Mouse (Mus musculus) kidney, postnatal 0 days (tissue): ENCODE results near the gene Epha3. TPM values are rescaled to one million over a fixed set of nuclear protein-coding genes. Genes with fewer than 3 reads are reported as not detected.

Experiments
- ATAC-seq: fragments of 200-750 bp; cut with Nextera tagmentation; replicated peaks from 2 replicates; pipeline ENCODE4 v1.8.0; 2017; ENCODE audit warnings: low read depth, moderate number of reproducible peaks, moderate TSS enrichment, moderate library complexity; ENCODE audit not compliant: low FRiP score
- DNase-seq: peaks from one replicate; pipeline ENCODE4 v3.0.0-alpha.2; 2016; ENCODE audit warnings: low spot score
- H3K27ac ChIP-seq: fragments of 300-500 bp; sonication (generic); 2 replicates; pipeline ENCODE4 v1.5.1; 2014; ENCODE audit warnings: mild to moderate bottlenecking
- H3K27me3 ChIP-seq: fragments of 300-500 bp; sonication (generic); 2 replicates; pipeline ENCODE4 v1.6.1; 2014; ENCODE audit warnings: low read length, mixed read lengths; ENCODE audit not compliant: insufficient read depth
- H3K36me3 ChIP-seq: fragments of 300-500 bp; sonication (generic); 2 replicates; pipeline ENCODE4 v1.6.1; 2014; ENCODE audit warnings: low read length, mixed read lengths; ENCODE audit not compliant: insufficient read depth
- H3K4me1 ChIP-seq: fragments of 300-500 bp; sonication (generic); replicated peaks from 2 replicates; pipeline ENCODE4 v1.6.1; 2014; ENCODE audit warnings: antibody characterized with exemption, low read length, mixed read lengths; ENCODE audit not compliant: insufficient read depth
- H3K4me2 ChIP-seq: fragments of 300-500 bp; sonication (generic); 2 replicates; pipeline ENCODE4 v1.6.1; 2014; ENCODE audit warnings: mild to moderate bottlenecking, low read length, moderate library complexity, mixed read lengths
- H3K4me3 ChIP-seq: fragments of 300-500 bp; sonication (generic); replicated peaks from 2 replicates; pipeline ENCODE4 v1.5.1; 2014; ENCODE audit warnings: low read depth, low read length
- H3K9ac ChIP-seq: fragments of 300-500 bp; sonication (generic); 2 replicates; pipeline ENCODE4 v1.6.1; 2014; ENCODE audit warnings: low read depth, low read length
- H3K9me3 ChIP-seq: fragments of 300-500 bp; sonication (generic); replicated peaks from 2 replicates; pipeline ENCODE4 v1.6.1; 2016; ENCODE audit warnings: low read length, inconsistent platforms, mixed read lengths
- CTCF ChIP-seq: IDR thresholded peaks from 2 replicates; pipeline ENCODE4 v1.5.1; 2016; ENCODE audit warnings: antibody characterized with exemption, low read depth, mild to moderate bottlenecking, moderate library complexity
- WGBS: fragments of 180-500 bp; shearing (Covaris S2); extraction: QIAGEN DNeasy Blood & Tissue Kit; methylation state at CpG from one replicate; pipeline ENCODE4 v1.1.7; 2014; 5-methylcytosine and 5-hydroxymethylcytosine counted together
- polyA plus RNA-seq: library from polyadenylated mRNA; unstranded; fragments of >200 nt; fragmentation: Nextera tagmentation; extraction: Ambion mirVana; gene quantifications from 2 replicates; pipeline ENCODE4 v1.2.1, GENCODE M21; 2015

The Epha3 gene
- polyA plus RNA-seq, 1 experiment from 2014 or later: 7.7 TPM

DNA sequence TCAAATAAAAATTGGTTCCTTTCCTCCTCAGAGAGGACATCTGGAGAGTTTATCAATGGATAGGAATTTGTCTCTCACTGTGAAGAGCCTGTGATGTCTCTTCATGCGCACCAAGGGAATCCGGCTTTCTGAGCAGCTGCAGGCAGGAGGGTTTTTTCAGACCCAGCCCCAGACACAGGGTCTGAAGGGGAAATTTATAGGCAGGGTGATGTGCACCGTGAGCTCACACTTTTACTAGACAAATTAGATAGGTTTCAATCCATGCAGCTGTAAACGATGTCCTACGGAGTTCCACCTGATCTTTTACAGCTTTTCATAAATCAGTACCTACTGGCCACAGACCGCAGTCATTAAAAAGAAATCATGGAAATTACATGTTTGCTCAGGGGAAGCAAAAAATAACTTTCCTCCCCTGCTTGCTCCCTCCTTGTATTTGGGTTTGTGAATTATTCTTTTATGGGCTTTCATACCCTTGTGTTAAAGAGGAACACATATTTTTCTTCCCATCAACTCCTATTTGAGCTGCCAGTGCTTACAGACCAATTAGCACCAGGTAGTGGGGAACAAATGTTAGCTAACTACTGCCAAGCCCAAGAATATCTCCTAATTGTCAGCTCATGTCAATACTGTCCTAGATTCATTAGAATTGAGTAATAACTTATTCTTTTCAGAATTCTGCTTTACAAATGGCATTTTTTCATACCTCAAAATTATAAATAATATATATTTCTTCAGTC, 307.4 kb downstream of the Epha3 start:
- Histone ChIP-seq H3K27ac (no peak overlapping the region), H3K4me2 (no peak overlapping the region), H3K27me3 (no peaks in the 10 kb centered on the region), H3K4me1 (no peaks in the 10 kb centered on the region), H3K9me3 (no peaks in the 10 kb centered on the region), H3K9ac (no peak overlapping the region), H3K36me3 (no peaks in the 10 kb centered on the region), H3K4me3 (no peak overlapping the region)
- 30% methylated on average over 6 of the region's 6 CpGs for WGBS
- no peak for ATAC-seq
- no peak for TF ChIP-seq CTCF
- DNase-seq: no peak

DNA sequence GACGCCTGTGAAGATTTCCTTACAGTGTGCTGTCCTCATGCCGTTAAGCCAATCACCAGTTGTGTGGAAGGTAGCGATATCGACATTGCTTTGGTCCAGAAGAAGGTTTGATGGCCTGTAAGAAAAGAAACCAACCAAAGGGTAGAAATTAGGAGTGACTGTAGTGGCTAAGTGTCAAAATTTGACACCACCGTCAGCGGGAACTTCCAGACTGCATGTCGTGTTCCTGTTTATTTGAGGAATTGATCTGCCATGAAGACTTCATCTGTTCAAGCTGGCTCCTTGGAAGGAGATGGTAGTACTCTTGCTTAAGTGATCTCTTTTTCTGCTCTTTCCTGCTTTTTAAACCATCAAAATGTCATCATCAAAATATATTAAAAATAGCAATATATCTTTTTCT, 311.4 kb downstream of the Epha3 start:
- Histone ChIP-seq H3K4me2 (no peak overlapping the region), H3K27me3 (no peaks in the 10 kb centered on the region), H3K4me3 (no peak overlapping the region), H3K27ac (no peak overlapping the region), H3K4me1 (no peaks in the 10 kb centered on the region), H3K36me3 (no peaks in the 10 kb centered on the region), H3K9ac (no peak overlapping the region), H3K9me3 (no peaks in the 10 kb centered on the region)
- no peak for TF ChIP-seq CTCF
- WGBS: 74% methylated on average over 7 of the region's 7 CpGs
- no peak for ATAC-seq
- DNase-seq: no peak

DNA sequence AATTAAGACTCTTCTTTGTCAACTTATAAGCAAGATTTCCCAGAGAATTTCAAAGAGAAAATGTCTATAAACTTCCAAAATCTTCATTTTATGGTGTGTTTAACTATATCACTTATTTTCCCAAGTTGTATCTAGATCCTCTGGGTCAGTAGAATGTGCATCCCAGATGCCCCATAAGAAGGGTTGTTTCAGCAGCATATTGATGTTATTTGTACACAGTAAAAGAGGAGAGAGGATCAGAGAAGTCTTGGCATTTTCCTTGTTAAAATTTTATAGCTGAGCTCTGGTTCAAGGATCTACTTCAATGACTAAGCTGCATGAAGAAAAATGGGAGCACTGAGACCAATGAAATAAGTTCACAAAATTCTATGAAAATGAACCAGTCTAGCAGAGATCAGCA, 324.5 kb downstream of the Epha3 start:
- DNase-seq: no peak
- Histone ChIP-seq H3K27me3 (no peaks in the 10 kb centered on the region), H3K9ac (no peak overlapping the region), H3K4me2 (no peak overlapping the region), H3K4me1 (no peaks in the 10 kb centered on the region), H3K36me3 (no peaks in the 10 kb centered on the region), H3K27ac (no peak overlapping the region), H3K9me3 (no peaks in the 10 kb centered on the region), H3K4me3 (no peak overlapping the region)
- no peak for TF ChIP-seq CTCF
- ATAC-seq: no peak

DNA sequence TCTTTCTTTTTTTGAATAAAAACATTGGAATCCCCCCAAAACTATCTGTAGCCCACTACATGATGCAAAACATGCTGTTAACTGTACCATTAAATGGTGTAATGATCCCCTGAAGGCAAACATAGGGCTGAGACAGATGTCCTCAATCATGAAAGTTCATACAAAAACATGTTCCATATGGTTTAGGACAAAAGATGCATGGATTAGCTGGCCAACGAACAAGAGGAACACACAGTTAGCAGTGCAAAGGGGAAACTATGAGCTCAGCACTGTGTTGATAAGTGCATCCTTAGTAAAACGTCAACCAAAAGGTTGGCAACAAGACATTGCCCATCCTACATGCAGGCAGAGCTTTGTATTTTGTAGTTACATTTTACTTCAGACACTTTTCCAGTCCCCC, 335.2 kb downstream of the Epha3 start:
- no peak overlapping the region for H3K9ac ChIP-seq
- ATAC-seq: no peak
- no peaks in the 10 kb centered on the region for H3K9me3 ChIP-seq
- H3K4me2 ChIP-seq: no peak overlapping the region
- no peak overlapping the region for H3K4me3 ChIP-seq
- H3K4me1 ChIP-seq: no peaks in the 10 kb centered on the region
- no peaks in the 10 kb centered on the region for H3K36me3 ChIP-seq
- no peaks in the 10 kb centered on the region for H3K27me3 ChIP-seq
- peak; percentile 9 for DNase-seq
- TF ChIP-seq CTCF: no peak
- no peak overlapping the region for H3K27ac ChIP-seq
- WGBS: 69% methylated on average over 2 of the region's 2 CpGs

DNA sequence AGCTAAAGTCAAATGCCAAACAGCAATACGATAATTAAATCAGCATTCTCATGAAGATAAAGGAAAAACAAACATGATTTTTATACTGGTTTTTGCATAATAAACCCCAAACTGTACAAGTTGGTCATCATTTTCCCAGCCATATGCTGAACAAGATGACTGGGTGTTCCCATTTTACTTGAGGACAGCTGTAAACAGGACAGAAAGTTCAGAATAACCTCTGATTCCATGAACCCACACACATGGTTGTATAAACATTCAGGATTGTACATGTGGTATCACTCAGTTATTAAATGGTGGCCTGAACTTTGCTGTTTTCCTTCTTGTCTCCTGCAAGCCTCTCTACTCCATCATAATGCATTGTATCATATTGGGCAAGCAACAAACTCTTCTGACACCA, 346.3 kb downstream of the Epha3 start:
- no peak overlapping the region for H3K27ac ChIP-seq
- no peaks in the 10 kb centered on the region for H3K27me3 ChIP-seq
- no peaks in the 10 kb centered on the region for H3K9me3 ChIP-seq
- H3K36me3 ChIP-seq: no peaks in the 10 kb centered on the region
- no peak for TF ChIP-seq CTCF
- no peak overlapping the region for H3K4me2 ChIP-seq
- H3K4me3 ChIP-seq: no peak overlapping the region
- H3K4me1 ChIP-seq: no peaks in the 10 kb centered on the region
- WGBS: 76% methylated on average over 1 of the region's 1 CpGs
- no peak; the same call in 1 of the 2 replicates for ATAC-seq
- H3K9ac ChIP-seq: no peak overlapping the region
- peak; percentile 73 for DNase-seq

DNA sequence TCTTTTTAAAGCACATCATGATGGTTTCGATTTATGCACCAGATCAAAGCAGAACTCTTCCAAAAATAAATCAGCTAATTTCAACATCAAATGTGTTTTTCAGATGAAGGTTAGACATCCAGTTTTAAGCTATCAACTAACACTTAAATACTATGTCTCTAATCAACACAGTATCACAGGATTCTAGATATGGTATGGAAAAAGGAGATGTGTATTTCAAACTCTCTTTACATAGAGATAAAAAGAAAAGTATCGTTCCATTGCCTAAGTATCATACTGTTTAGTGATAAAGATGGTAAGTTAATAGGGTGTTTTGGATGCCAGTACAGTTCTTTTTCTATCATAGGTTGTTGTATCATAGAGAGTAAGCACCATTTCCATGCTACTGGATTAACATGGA, 353.9 kb downstream of the Epha3 start:
- TF ChIP-seq CTCF: no peak
- Histone ChIP-seq H3K36me3 (no peaks in the 10 kb centered on the region), H3K27ac (no peak overlapping the region), H3K4me2 (no peak overlapping the region), H3K27me3 (no peaks in the 10 kb centered on the region), H3K9ac (no peak overlapping the region), H3K4me1 (no peaks in the 10 kb centered on the region), H3K4me3 (no peak overlapping the region), H3K9me3 (no peaks in the 10 kb centered on the region)
- ATAC-seq (no peak), DNase-seq (no peak)
- WGBS: 84% methylated on average over 2 of the region's 2 CpGs

DNA sequence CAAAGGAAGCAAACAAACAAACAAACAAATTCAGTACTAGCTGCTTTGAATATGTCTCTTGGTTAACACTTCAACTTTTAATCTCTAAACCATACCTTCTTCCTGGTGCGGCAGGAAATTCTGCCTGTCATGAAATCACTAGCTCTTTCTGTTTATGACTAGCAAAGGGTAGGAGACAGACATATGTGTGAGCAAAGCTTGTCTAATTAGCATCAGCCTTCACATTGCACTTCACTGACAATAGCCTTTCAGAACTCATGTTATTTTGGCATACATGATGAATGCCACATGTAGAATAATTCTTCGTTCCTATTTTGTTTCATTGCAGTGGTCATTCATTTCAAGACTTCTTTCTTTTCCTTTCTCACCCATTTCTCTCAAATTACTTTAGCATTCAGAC, 357.5 kb downstream of the Epha3 start:
- TF ChIP-seq CTCF: no peak
- WGBS: 79% methylated on average over 2 of the region's 2 CpGs

More for the DNA sequence above, 357.5 kb downstream of the Epha3 start:
- Histone ChIP-seq H3K4me1 (no peaks in the 10 kb centered on the region), H3K36me3 (no peaks in the 10 kb centered on the region), H3K4me2 (no peak overlapping the region), H3K9ac (no peak overlapping the region), H3K27ac (no peak overlapping the region), H3K4me3 (no peak overlapping the region), H3K27me3 (no peaks in the 10 kb centered on the region), H3K9me3 (no peaks in the 10 kb centered on the region)
- DNase-seq (no peak), ATAC-seq (no peak)
